Mouse (Mus musculus) heart, adult 2 months (tissue): Measurements from ENCODE around the gene Gnl2. TPM values are rescaled to one million over a fixed set of nuclear protein-coding genes. Genes with fewer than 3 reads are reported as not detected.
A peak's percentile ranks its signal among the peaks of the same experiment; 100 is the strongest.

Source experiments
- DNase-seq, 2 experiments: peaks; one replicate each; pipeline ENCODE4 v3.0.0; 2021
- H3K27ac ChIP-seq: fragments of 200-600 bp; 2 replicates; pipeline ENCODE4 v1.8.1; 2022
- H3K27me3 ChIP-seq: fragments of 200-500 bp; 2 replicates; pipeline ENCODE4 v1.6.1; 2012; ENCODE audit warnings: mild to moderate bottlenecking, low read length, inconsistent platforms, mixed read lengths; ENCODE audit not compliant: control insufficient read depth, insufficient read depth
- H3K36me3 ChIP-seq: fragments of 200-500 bp; 2 replicates; pipeline ENCODE4 v1.6.1; 2012; ENCODE audit warnings: low read length, inconsistent platforms; ENCODE audit not compliant: control insufficient read depth, insufficient read depth
- H3K4me1 ChIP-seq: fragments of 200-500 bp; 2 replicates; pipeline ENCODE4 v1.6.1; 2011; ENCODE audit warnings: low read length; ENCODE audit not compliant: control insufficient read depth, insufficient read depth
- H3K4me3 ChIP-seq: fragments of 200-600 bp; 2 replicates; pipeline ENCODE4 v1.8.1; 2022
- H3K79me2 ChIP-seq: fragments of 200-500 bp; replicated peaks from 2 replicates; pipeline ENCODE4 v1.6.1; 2012; ENCODE audit warnings: mild to moderate bottlenecking, inconsistent platforms, low read length, moderate library complexity, mixed read lengths; ENCODE audit not compliant: control insufficient read depth, insufficient read depth
- H3K9ac ChIP-seq: fragments of 200-500 bp; 2 replicates; pipeline ENCODE4 v1.6.1; 2012; ENCODE audit warnings: low read depth, mild to moderate bottlenecking, control low read depth, inconsistent platforms, low read length, mixed read lengths
- CTCF ChIP-seq: fragments of 200-600 bp; IDR thresholded peaks from 2 replicates; pipeline ENCODE4 v1.8.1; 2022; ENCODE audit warnings: antibody characterized with exemption, mild to moderate bottlenecking, moderate library complexity
- EP300 ChIP-seq: fragments of 200-500 bp; IDR thresholded peaks from 2 replicates; pipeline ENCODE4 v1.6.1; 2011; ENCODE audit warnings: low read depth, low read length, control low read depth; ENCODE audit not compliant: insufficient read depth
- POLR2A ChIP-seq: fragments of 200-500 bp; IDR thresholded peaks from 2 replicates; pipeline ENCODE4 v1.6.1; 2011; ENCODE audit warnings: mild to moderate bottlenecking, low read depth, low read length, control low read depth; ENCODE audit not compliant: insufficient read depth
- WGBS: fragments of 180-500 bp; shearing (Covaris S2); methylation state at CpG from one replicate; pipeline ENCODE4 v1.1.7; 2018; 5-methylcytosine and 5-hydroxymethylcytosine counted together
- intact Hi-C: fragments of 180-260 bp; cut with DNase I; formaldehyde crosslinking; loops from one replicate; pipeline ENCODE4 v1.15.1; 2025
- polyA plus RNA-seq: library from polyadenylated mRNA; depleted of rRNA; stranded (reverse); fragments of >200 nt; gene quantifications from 2 replicates; pipeline ENCODE4 v1.2.3, GENCODE M21; 2012
- total RNA-seq, 2 experiments: library from RNA; stranded (reverse); gene quantifications; 2 replicates each; pipeline ENCODE4 v1.2.3; 2021

The Gnl2 gene
- total and polyA plus RNA-seq, 3 experiments: 12.2 to 28.7 (median 27.7) TPM

- DNase-seq: no peak
- H3K36me3 ChIP-seq: no peaks in the 10 kb centered on the region
- no peak for TF ChIP-seq EP300
- no peak for TF ChIP-seq POLR2A
- no peak for TF ChIP-seq CTCF
- H3K79me2 ChIP-seq: no peaks in the 10 kb centered on the region
- no peak overlapping the region for H3K27ac ChIP-seq
- no peaks in the 10 kb centered on the region for H3K4me1 ChIP-seq
- 95% methylated on average over 2 of the region's 2 CpGs for WGBS
- H3K27me3 ChIP-seq: no peaks in the 10 kb centered on the region
- intact Hi-C loops: no loop called here
- no peak overlapping the region for H3K9ac ChIP-seq
- H3K4me3 ChIP-seq: no peak overlapping the region
These were observed 62.3 kb downstream of the Gnl2 start for GRCm38 (mm10) chr4:125078698-125079097.

GRCm38 (mm10) chr4:125084403-125085345 lies 68.3 kb downstream of the Gnl2 start, which contains the start of gene Meaf6:
Meaf6 (plus strand) TSS chr4:125085134.
- intact Hi-C loops: loop anchor here (1.0 to 2.0 kb wide), 2 partner anchors 18 to 38 kb away; partner anchors contain the start of gene Snip1
- WGBS: 2% methylated on average over 62 of the region's 63 CpGs
- H3K4me1 ChIP-seq: peaks cover 3% of the 10 kb centered on the region
- peak within 1 kb of the TSS; percentile 96 for H3K9ac ChIP-seq
- H3K36me3 ChIP-seq: no peaks in the 10 kb centered on the region
- no peaks in the 10 kb centered on the region for H3K27me3 ChIP-seq
- H3K4me3 ChIP-seq: peak within 1 kb of the TSS; percentile 77
- peak; percentile 100 for TF ChIP-seq CTCF
- TF ChIP-seq EP300: 0 out of 2 replicates have a peak, but pooled peaks have one; percentile 7
- TF ChIP-seq POLR2A: no peak
- DNase-seq: peak; percentile 95 to 99
- no peaks in the 10 kb centered on the region for H3K79me2 ChIP-seq
- peak within 1 kb of the TSS; percentile 92 for H3K27ac ChIP-seq

- Histone ChIP-seq H3K79me2 (no peaks in the 10 kb centered on the region), H3K4me3 (peak overlapping the region; percentile 77), H3K27ac (peak overlapping the region; percentile 92), H3K27me3 (no peaks in the 10 kb centered on the region), H3K36me3 (no peaks in the 10 kb centered on the region), H3K9ac (peak overlapping the region; percentile 96), H3K4me1 (peaks cover 3% of the 10 kb centered on the region)
- TF ChIP-seq EP300 (no peak), CTCF (no peak), POLR2A (no peak)
- no peak for DNase-seq
- WGBS: under 1% methylated on average over 45 of the region's 45 CpGs
- intact Hi-C loops: loop anchor here (2.0 kb wide), 1 partner anchor 37 kb away; no protein-coding TSS in a partner anchor
These were observed 69.0 kb downstream of the Gnl2 start for GRCm38 (mm10) chr4:125085346-125085841.

DNA sequence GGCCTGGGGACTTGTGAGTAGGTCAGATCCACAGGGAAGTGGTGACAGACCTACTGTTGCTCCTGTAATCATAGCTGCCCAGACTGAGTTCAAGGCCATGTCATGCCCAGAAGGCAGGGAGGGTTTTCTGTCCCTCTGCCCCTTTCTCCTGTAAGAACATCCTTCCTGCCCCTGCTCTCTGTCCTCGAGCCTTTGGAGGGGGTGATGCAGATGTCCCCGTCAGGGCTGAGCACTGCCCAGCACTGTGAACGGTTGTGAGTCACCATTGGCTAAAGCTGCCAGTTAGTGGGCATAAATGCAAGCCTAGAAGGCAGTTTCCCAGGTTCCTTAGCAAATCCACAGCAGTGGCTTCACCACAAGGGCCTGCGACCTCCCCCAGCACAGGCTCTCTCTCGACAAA lies 76.6 kb downstream of the Gnl2 start:
- no peaks in the 10 kb centered on the region for H3K27me3 ChIP-seq
- no peak overlapping the region for H3K27ac ChIP-seq
- TF ChIP-seq CTCF (no peak), POLR2A (no peak), EP300 (no peak)
- no peak overlapping the region for H3K4me3 ChIP-seq
- DNase-seq: no peak
- no peaks in the 10 kb centered on the region for H3K4me1 ChIP-seq
- no peaks in the 10 kb centered on the region for H3K36me3 ChIP-seq
- 83% methylated on average over 5 of the region's 5 CpGs for WGBS
- no peaks in the 10 kb centered on the region for H3K79me2 ChIP-seq
- intact Hi-C loops: no loop called here
- H3K9ac ChIP-seq: no peak overlapping the region

DNA sequence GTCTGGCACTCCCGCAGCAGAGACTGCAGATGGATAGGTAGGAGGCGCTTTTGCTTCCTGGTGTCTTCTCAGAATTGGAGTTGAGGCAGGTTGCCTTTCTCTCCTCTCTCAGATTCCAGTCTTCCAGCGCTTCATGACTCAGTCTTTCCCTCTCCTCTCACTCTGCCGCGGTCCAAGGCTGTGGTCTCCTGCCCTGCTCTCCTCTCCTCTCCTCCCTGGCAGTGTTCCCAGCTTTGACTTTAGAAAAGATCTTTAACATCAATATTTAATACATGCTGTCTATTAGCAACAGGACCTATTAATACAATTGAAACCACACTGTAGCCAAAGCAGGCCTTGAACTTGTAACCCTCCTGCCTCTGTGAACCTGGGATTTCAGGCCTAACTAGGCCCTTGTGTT lies 79.7 kb downstream of the Gnl2 start:
- Histone ChIP-seq H3K4me1 (no peaks in the 10 kb centered on the region), H3K27me3 (no peaks in the 10 kb centered on the region), H3K36me3 (no peaks in the 10 kb centered on the region), H3K9ac (no peak overlapping the region), H3K4me3 (no peak overlapping the region), H3K79me2 (no peaks in the 10 kb centered on the region), H3K27ac (no peak overlapping the region)
- no peak for DNase-seq
- TF ChIP-seq CTCF (no peak), EP300 (no peak), POLR2A (no peak)
- intact Hi-C loops: no loop called here
- WGBS: 78% methylated on average over 5 of the region's 5 CpGs

DNA sequence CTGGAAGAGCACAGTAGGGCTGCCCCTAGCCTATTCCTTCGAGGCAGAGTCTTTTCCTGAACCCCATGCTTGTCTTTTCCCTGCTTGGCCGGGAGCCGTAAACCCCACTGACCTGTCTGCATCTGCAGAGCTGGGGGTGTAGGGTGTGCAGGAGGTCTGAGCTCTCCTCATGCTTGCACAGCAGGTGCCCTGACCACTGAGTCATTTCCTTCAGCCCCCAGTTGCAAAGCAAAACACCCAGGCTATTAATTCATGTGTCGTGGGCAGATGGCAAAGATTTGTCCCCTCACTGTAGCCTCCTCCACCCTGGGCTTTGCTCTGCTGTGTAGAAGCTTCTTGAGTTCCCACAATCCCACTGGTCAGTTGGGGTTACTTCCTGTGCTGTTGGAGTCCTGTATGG lies 81.0 kb downstream of the Gnl2 start:
- Histone ChIP-seq H3K27ac (no peak overlapping the region), H3K9ac (no peak overlapping the region), H3K36me3 (no peaks in the 10 kb centered on the region), H3K4me1 (no peaks in the 10 kb centered on the region), H3K79me2 (no peaks in the 10 kb centered on the region), H3K27me3 (no peaks in the 10 kb centered on the region), H3K4me3 (no peak overlapping the region)
- intact Hi-C loops: no loop called here
- DNase-seq: no peak
- TF ChIP-seq EP300 (no peak), CTCF (no peak), POLR2A (no peak)
- WGBS: 67% methylated on average over 4 of the region's 4 CpGs
